Mouse (Mus musculus) liver, embryonic 12.5 days (tissue): ENCODE data around the gene Rev1. TPM values are rescaled to one million over a fixed set of nuclear protein-coding genes. Genes with fewer than 3 reads are reported as not detected.

Experiments used
- ATAC-seq: fragments of 200-750 bp; cut with Nextera tagmentation; 2 replicates; pipeline ENCODE4 v1.8.0; 2017; ENCODE audit warnings: moderate number of reproducible peaks, mild to moderate bottlenecking, moderate library complexity
- H3K27ac ChIP-seq: fragments of 300-500 bp; sonication (generic); 2 replicates; pipeline ENCODE4 v1.5.1; 2016; ENCODE audit warnings: mild to moderate bottlenecking
- H3K27me3 ChIP-seq: fragments of 300-500 bp; sonication (generic); replicated peaks from 2 replicates; pipeline ENCODE4 v1.6.1; 2016; ENCODE audit warnings: mild to moderate bottlenecking, moderate library complexity
- H3K36me3 ChIP-seq: fragments of 300-500 bp; sonication (generic); 2 replicates; pipeline ENCODE4 v1.6.1; 2016; ENCODE audit warnings: mild to moderate bottlenecking, moderate library complexity
- H3K4me1 ChIP-seq: fragments of 300-500 bp; sonication (generic); 2 replicates; pipeline ENCODE4 v1.6.1; 2016
- H3K4me2 ChIP-seq: fragments of 300-500 bp; sonication (generic); 2 replicates; pipeline ENCODE4 v1.6.1; 2016; ENCODE audit warnings: mild to moderate bottlenecking, moderate library complexity
- H3K4me3 ChIP-seq: fragments of 300-500 bp; sonication (generic); 2 replicates; pipeline ENCODE4 v1.5.1; 2016; ENCODE audit warnings: mild to moderate bottlenecking, moderate library complexity
- H3K9ac ChIP-seq: fragments of 300-500 bp; sonication (generic); 2 replicates; pipeline ENCODE4 v1.6.1; 2016; ENCODE audit warnings: mild to moderate bottlenecking, moderate library complexity
- H3K9me3 ChIP-seq: fragments of 300-500 bp; sonication (generic); replicated peaks from 2 replicates; pipeline ENCODE4 v1.6.1; 2016; ENCODE audit warnings: mild to moderate bottlenecking, moderate library complexity
- WGBS: fragments of 180-500 bp; shearing (Covaris S2); methylation state at CpG from one replicate; pipeline ENCODE4 v1.1.7; 2016; ENCODE audit not compliant: insufficient replicate concordance; 5-methylcytosine and 5-hydroxymethylcytosine counted together
- polyA plus RNA-seq: library from polyadenylated mRNA; unstranded; fragments of >200 nt; fragmentation: Nextera tagmentation; extraction: Ambion mirVana; gene quantifications from 2 replicates; pipeline ENCODE4 v1.2.1, GENCODE M21; 2016

Rev1 gene
- polyA plus RNA-seq, 1 experiment from 2014 or later: 28.4 TPM

DNA sequence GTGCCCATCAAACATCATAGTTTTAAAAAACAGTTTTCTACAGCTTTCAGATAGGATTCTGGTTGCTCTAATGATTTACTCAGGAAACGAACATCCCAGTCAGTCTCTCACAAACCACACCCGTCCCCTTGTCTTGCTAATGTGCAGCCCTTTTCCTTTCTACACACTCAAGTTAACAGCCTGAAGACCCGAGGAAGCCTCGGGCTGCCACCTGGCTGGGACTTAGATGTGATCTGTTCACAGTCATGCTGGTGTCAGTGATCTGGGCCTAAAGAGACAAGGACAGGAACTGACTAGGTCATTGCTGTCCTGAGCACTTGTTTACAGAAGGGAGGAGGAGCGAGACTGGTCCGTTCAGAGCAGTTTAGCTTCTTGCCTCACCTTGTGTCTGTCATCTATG is 71.2 kb downstream of the Rev1 start:
- H3K4me1 ChIP-seq: no peaks in the 10 kb centered on the region
- H3K4me2 ChIP-seq: no peak overlapping the region
- peaks cover 88% of the 10 kb centered on the region for H3K36me3 ChIP-seq
- H3K9me3 ChIP-seq: no peaks in the 10 kb centered on the region
- no peak overlapping the region for H3K4me3 ChIP-seq
- ATAC-seq: no peak
- H3K9ac ChIP-seq: no peak overlapping the region
- no peaks in the 10 kb centered on the region for H3K27me3 ChIP-seq
- WGBS: 76% methylated on average over 6 of the region's 6 CpGs
- H3K27ac ChIP-seq: no peak overlapping the region

DNA sequence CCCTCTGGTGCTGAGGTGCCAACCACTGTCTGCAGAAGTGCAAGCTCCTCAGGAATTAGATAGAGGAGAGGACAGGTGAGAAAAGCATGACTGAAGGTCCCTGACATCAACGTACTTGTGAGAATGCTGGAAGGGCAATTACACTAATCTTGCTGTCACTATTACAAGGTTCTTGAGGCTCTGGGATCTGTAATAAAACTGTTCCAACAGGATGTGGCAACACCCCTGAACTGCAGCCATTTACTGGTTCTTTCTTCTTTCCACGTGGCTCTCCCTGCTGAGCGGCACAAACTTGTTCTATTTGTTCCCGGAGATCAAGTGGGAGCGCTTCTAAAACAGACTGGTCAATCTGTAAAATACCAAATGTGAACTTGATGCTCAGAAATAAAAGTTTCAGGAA is 74.4 kb downstream of the Rev1 start:
- Histone ChIP-seq H3K9me3 (no peaks in the 10 kb centered on the region), H3K36me3 (peaks cover 94% of the 10 kb centered on the region), H3K9ac (no peak overlapping the region), H3K4me2 (no peak overlapping the region), H3K4me1 (no peaks in the 10 kb centered on the region), H3K4me3 (no peak overlapping the region), H3K27me3 (no peaks in the 10 kb centered on the region), H3K27ac (no peak overlapping the region)
- 91% methylated on average over 5 of the region's 5 CpGs for WGBS
- no peak for ATAC-seq

- 44% methylated on average over 4 of the region's 4 CpGs for WGBS
- H3K27me3 ChIP-seq: no peaks in the 10 kb centered on the region
- H3K4me2 ChIP-seq: no peak overlapping the region
- no peak overlapping the region for H3K9ac ChIP-seq
- no peaks in the 10 kb centered on the region for H3K9me3 ChIP-seq
- no peak for ATAC-seq
- no peak overlapping the region for H3K27ac ChIP-seq
- H3K4me3 ChIP-seq: no peak overlapping the region
- peaks cover 99% of the 10 kb centered on the region for H3K36me3 ChIP-seq
- no peaks in the 10 kb centered on the region for H3K4me1 ChIP-seq
These were observed 80.0 kb downstream of the Rev1 start for GRCm38 (mm10) chr1:38049562-38049961.

- no peaks in the 10 kb centered on the region for H3K9me3 ChIP-seq
- H3K4me2 ChIP-seq: no peak overlapping the region
- 78% methylated on average over 3 of the region's 3 CpGs for WGBS
- no peak for ATAC-seq
- H3K4me1 ChIP-seq: no peaks in the 10 kb centered on the region
- H3K27ac ChIP-seq: no peak overlapping the region
- no peaks in the 10 kb centered on the region for H3K27me3 ChIP-seq
- no peak overlapping the region for H3K9ac ChIP-seq
- peaks cover 96% of the 10 kb centered on the region for H3K36me3 ChIP-seq
- no peak overlapping the region for H3K4me3 ChIP-seq
These were observed 81.5 kb downstream of the Rev1 start for GRCm38 (mm10) chr1:38048121-38048520.

- Histone ChIP-seq H3K9me3 (no peaks in the 10 kb centered on the region), H3K4me1 (no peaks in the 10 kb centered on the region), H3K9ac (no peak overlapping the region), H3K4me3 (no peak overlapping the region), H3K36me3 (peaks cover 92% of the 10 kb centered on the region), H3K4me2 (no peak overlapping the region), H3K27ac (no peak overlapping the region), H3K27me3 (no peaks in the 10 kb centered on the region)
- no peak for ATAC-seq
- 90% methylated on average over 2 of the region's 2 CpGs for WGBS
These were observed 90.7 kb downstream of the Rev1 start for GRCm38 (mm10) chr1:38038898-38039297.

GRCm38 (mm10) chr1:38037375-38037774 is 92.2 kb downstream of the Rev1 start:
- no peak for ATAC-seq
- no peak overlapping the region for H3K9ac ChIP-seq
- no peaks in the 10 kb centered on the region for H3K4me1 ChIP-seq
- no peak overlapping the region for H3K4me2 ChIP-seq
- no peaks in the 10 kb centered on the region for H3K9me3 ChIP-seq
- no peak overlapping the region for H3K4me3 ChIP-seq
- no peak overlapping the region for H3K27ac ChIP-seq
- 84% methylated on average over 5 of the region's 5 CpGs for WGBS
- peaks cover 95% of the 10 kb centered on the region for H3K36me3 ChIP-seq
- H3K27me3 ChIP-seq: no peaks in the 10 kb centered on the region

DNA sequence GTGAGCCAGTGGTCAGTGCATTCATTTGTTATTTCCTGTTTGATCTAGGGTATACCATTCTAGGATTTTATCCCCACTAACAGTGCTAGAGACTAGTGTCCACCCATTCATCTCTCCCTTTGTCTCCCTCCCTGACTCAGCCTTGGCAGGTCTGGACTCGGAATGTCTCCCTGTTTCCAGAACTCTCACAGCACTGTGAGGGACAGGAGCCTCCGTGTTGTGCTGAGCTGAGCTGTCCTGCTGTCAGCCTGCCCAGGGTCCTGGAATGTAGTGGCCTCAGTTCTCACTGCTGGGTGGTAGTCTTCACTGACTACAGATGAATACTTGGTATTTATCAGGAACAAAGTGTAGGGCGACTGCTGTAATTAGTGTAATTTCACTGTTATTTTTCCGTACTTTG is 94.1 kb downstream of the Rev1 start:
- no peak overlapping the region for H3K4me2 ChIP-seq
- no peaks in the 10 kb centered on the region for H3K9me3 ChIP-seq
- peaks cover 88% of the 10 kb centered on the region for H3K36me3 ChIP-seq
- H3K4me3 ChIP-seq: no peak overlapping the region
- H3K27ac ChIP-seq: no peak overlapping the region
- 87% methylated on average over 4 of the region's 4 CpGs for WGBS
- H3K4me1 ChIP-seq: no peaks in the 10 kb centered on the region
- no peak overlapping the region for H3K9ac ChIP-seq
- no peak for ATAC-seq
- H3K27me3 ChIP-seq: no peaks in the 10 kb centered on the region

GRCm38 (mm10) chr1:38031391-38031790 is 98.2 kb downstream of the Rev1 start:
- no peaks in the 10 kb centered on the region for H3K27me3 ChIP-seq
- ATAC-seq: no peak
- no peaks in the 10 kb centered on the region for H3K9me3 ChIP-seq
- H3K4me2 ChIP-seq: no peak overlapping the region
- H3K36me3 ChIP-seq: peaks cover 76% of the 10 kb centered on the region
- no peak overlapping the region for H3K9ac ChIP-seq
- no peak overlapping the region for H3K27ac ChIP-seq
- 79% methylated on average over 5 of the region's 5 CpGs for WGBS
- no peak overlapping the region for H3K4me3 ChIP-seq
- H3K4me1 ChIP-seq: no peaks in the 10 kb centered on the region

- H3K27ac ChIP-seq: no peak overlapping the region
- WGBS: 83% methylated on average over 7 of the region's 7 CpGs
These were observed 102.3 kb downstream of the Rev1 start for GRCm38 (mm10) chr1:38027301-38027700.

DNA sequence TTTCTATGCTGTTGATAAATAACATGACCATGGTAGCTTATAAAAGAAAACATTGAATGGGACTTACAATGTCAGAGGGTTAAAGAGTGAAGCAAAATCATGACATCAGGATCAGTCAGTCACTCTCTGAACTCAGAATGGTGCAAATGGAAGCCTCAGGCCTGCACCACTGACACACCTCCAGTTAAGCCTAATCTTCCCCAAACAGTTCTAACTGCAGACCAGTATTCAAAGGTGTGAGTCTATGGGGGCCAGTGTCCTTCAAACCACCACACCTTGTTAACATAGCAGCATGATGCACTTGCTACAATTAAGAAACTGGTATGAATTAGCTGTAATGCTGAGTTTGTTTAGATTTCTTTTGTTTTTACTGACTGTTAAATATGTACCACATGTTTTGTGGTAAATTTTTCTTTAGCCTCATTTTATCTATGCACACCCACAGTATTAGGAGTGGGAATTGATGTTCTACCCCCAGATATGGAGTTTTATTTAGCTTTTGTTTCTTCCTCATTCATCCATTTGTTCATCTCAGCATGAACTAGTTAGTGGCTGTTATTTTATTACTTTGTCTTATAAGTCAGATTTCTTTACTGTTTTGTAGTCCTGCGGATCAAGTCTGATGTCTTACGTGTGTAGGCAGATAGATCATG is 114.9 kb downstream of the Rev1 start:
- Histone ChIP-seq H3K36me3 (peaks cover 23% of the 10 kb centered on the region), H3K4me1 (peaks cover 58% of the 10 kb centered on the region), H3K9me3 (no peaks in the 10 kb centered on the region), H3K27ac (peak overlapping the region; percentile 69), H3K4me2 (peak overlapping the region; percentile 23; the same call in 1 of the 2 replicates), H3K27me3 (no peaks in the 10 kb centered on the region), H3K9ac (no peak overlapping the region), H3K4me3 (no peak overlapping the region)
- peak; percentile 71 for ATAC-seq
- WGBS: 87% methylated on average over 2 of the region's 2 CpGs

More at GRCm38 (mm10) chr1:38027301-38027700, 102.3 kb downstream of the Rev1 start:
- Histone ChIP-seq H3K27me3 (no peaks in the 10 kb centered on the region), H3K9me3 (no peaks in the 10 kb centered on the region), H3K4me2 (no peak overlapping the region), H3K4me1 (no peaks in the 10 kb centered on the region), H3K36me3 (peaks cover 79% of the 10 kb centered on the region), H3K9ac (no peak overlapping the region), H3K4me3 (no peak overlapping the region)
- no peak for ATAC-seq

- no peaks in the 10 kb centered on the region for H3K27me3 ChIP-seq
- peak; percentile 46 for ATAC-seq
- peak overlapping the region; percentile 62 for H3K9ac ChIP-seq
- H3K9me3 ChIP-seq: no peaks in the 10 kb centered on the region
- H3K4me2 ChIP-seq: peak overlapping the region; percentile 71
- H3K4me3 ChIP-seq: peak overlapping the region; percentile 32
- peaks cover 78% of the 10 kb centered on the region for H3K4me1 ChIP-seq
- peak overlapping the region; percentile 98 for H3K27ac ChIP-seq
- peaks cover 2% of the 10 kb centered on the region for H3K36me3 ChIP-seq
These were observed 117.1 kb downstream of the Rev1 start for GRCm38 (mm10) chr1:38012509-38012908.

GRCm38 (mm10) chr1:38012104-38012503 is 117.5 kb downstream of the Rev1 start:
- WGBS: 35% methylated on average over 3 of the region's 3 CpGs
- peak overlapping the region; percentile 62 for H3K9ac ChIP-seq
- peak overlapping the region; percentile 32 for H3K4me3 ChIP-seq
- peak overlapping the region; percentile 98 for H3K27ac ChIP-seq
- peak; percentile 19 for ATAC-seq
- H3K36me3 ChIP-seq: no peaks in the 10 kb centered on the region
- peaks cover 82% of the 10 kb centered on the region for H3K4me1 ChIP-seq
- no peaks in the 10 kb centered on the region for H3K27me3 ChIP-seq
- no peaks in the 10 kb centered on the region for H3K9me3 ChIP-seq
- H3K4me2 ChIP-seq: peak overlapping the region; percentile 71

- H3K4me3 ChIP-seq: peak overlapping the region; percentile 32
- H3K4me2 ChIP-seq: peak overlapping the region; percentile 71
- no peaks in the 10 kb centered on the region for H3K27me3 ChIP-seq
- H3K9ac ChIP-seq: peak overlapping the region; percentile 62
- peaks cover 87% of the 10 kb centered on the region for H3K4me1 ChIP-seq
- no peaks in the 10 kb centered on the region for H3K9me3 ChIP-seq
- no peaks in the 10 kb centered on the region for H3K36me3 ChIP-seq
- WGBS: 22% methylated on average over 6 of the region's 6 CpGs
- peak; percentile 95 for ATAC-seq
- H3K27ac ChIP-seq: peak overlapping the region; percentile 98
These were observed 118.0 kb downstream of the Rev1 start for GRCm38 (mm10) chr1:38011647-38012046.
